Mouse (Mus musculus): Measurements from ENCODE around the gene Cmtm3. TPM values are rescaled to one million over a fixed set of nuclear protein-coding genes. Genes with fewer than 3 reads are reported as not detected.
"Not testable (repeated sequence)": the region's sequence is repeated elsewhere in the genome, so short reads cannot be mapped to it uniquely, and the experiment has no call there.

The Cmtm3 gene
- polyA plus RNA-seq, 1 experiment from 2014 or later: 44.2 TPM

DNA sequence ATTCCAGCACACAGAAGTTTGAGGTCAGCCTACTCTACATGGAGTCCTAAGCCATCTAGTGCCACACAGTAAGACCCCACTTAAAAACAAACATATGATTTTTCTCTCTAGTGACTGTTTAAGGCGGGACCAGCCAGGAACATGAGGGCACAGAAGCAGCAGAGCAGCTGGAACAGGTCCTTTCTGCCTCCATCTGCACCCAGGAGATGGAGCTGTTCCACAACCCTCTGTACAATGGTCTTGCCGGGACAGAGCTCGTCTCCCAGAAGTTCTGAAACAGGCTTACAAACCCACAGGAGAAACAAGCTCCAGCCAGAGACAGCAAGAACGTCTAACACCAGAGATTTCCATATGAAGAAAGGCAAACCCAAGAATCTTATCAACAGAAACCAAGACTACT, 25.9 kb upstream of the Cmtm3 start:
- no peak for ATAC-seq
- no peaks in the 10 kb centered on the region for H3K36me3 ChIP-seq (ENCODE audit: control insufficient read depth, insufficient read depth, low read length)
- H3K4me3 ChIP-seq (ENCODE audit: low read length): no peak overlapping the region
- no peak overlapping the region for H3K9ac ChIP-seq (ENCODE audit: low read depth, low read length)
- H3K4me2 ChIP-seq (ENCODE audit: low read length): no peak overlapping the region
- H3K4me1 ChIP-seq (ENCODE audit: control insufficient read depth, insufficient read depth, low read depth, low read length): no peaks in the 10 kb centered on the region
- H3K27me3 ChIP-seq (replicated peaks; ENCODE audit: control insufficient read depth, insufficient read depth, low read length): no peaks in the 10 kb centered on the region
- H3K27ac ChIP-seq (ENCODE audit: low read depth, low read length): no peak overlapping the region
- WGBS: 79% methylated on average over 4 of the region's 4 CpGs
- no peaks in the 10 kb centered on the region for H3K9me3 ChIP-seq (ENCODE audit: control insufficient read depth, low read length)

DNA sequence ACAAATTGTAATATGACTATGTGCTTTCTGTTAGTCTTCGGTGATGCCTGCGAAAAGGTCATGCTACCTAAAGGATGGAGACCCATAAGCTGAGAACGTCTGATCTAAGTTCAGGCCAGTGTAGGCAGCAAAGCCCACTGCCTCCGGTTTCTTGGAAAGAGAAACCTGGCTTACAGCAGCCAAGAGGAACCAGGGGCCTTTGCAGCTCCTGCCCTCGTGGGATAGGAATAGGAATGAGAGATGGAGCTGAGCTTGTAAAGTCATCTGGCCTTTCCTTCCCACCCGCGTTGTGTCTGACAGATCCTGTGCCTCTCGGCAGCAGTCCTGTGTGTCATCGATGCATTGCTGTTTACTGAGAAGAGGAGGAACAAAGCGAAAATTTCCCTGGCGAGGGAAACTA, 17.9 kb upstream of the Cmtm3 start, which contains the start of gene Gm11020:
Gene Gm11020, plus strand, starts transcription at position 301 of the 400 bp plus-strand sequence.
- H3K9me3 ChIP-seq (ENCODE audit: control insufficient read depth, low read length); H3K4me2 ChIP-seq (ENCODE audit: low read length); H3K27ac ChIP-seq (ENCODE audit: low read depth, low read length); H3K4me1 ChIP-seq (ENCODE audit: control insufficient read depth, insufficient read depth, low read depth, low read length); H3K9ac ChIP-seq (ENCODE audit: low read depth, low read length); H3K4me3 ChIP-seq (ENCODE audit: low read length); H3K36me3 ChIP-seq (ENCODE audit: control insufficient read depth, insufficient read depth, low read length); ATAC-seq; H3K27me3 ChIP-seq (replicated peaks; ENCODE audit: control insufficient read depth, insufficient read depth, low read length): not testable (repeated sequence)
- WGBS: 91% methylated on average over 9 of the region's 11 CpGs

DNA sequence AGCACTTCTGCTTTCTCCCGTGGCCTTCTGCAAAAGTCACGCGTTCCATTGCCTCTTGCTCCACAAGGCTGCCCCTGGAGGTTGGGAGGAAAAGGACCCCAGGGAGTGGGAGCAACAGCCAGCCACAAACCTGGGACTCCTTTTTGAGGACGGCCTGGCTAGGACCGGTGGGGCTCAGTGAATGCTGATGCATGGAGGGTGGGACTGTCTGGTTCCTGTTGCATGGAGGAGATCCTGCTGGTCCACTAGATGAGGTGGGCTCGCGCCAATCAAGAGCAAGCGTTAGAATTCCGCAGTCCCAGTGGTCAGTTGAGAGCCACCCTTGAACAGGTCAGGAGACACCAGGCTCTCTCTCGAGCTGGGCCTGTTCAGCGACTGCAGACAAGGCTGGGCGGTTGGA, 17.3 kb upstream of the Cmtm3 start, which contains the start of gene Cmtm2b:
Gene Cmtm2b, plus strand, starts transcription at position 301 of the 400 bp plus-strand sequence.
- not testable (repeated sequence) for H3K9ac ChIP-seq (ENCODE audit: low read depth, low read length); H3K36me3 ChIP-seq (ENCODE audit: control insufficient read depth, insufficient read depth, low read length); H3K4me2 ChIP-seq (ENCODE audit: low read length); H3K4me1 ChIP-seq (ENCODE audit: control insufficient read depth, insufficient read depth, low read depth, low read length); H3K27ac ChIP-seq (ENCODE audit: low read depth, low read length); H3K4me3 ChIP-seq (ENCODE audit: low read length); ATAC-seq; H3K9me3 ChIP-seq (ENCODE audit: control insufficient read depth, low read length); H3K27me3 ChIP-seq (replicated peaks; ENCODE audit: control insufficient read depth, insufficient read depth, low read length)
- 88% methylated on average over 10 of the region's 12 CpGs for WGBS

DNA sequence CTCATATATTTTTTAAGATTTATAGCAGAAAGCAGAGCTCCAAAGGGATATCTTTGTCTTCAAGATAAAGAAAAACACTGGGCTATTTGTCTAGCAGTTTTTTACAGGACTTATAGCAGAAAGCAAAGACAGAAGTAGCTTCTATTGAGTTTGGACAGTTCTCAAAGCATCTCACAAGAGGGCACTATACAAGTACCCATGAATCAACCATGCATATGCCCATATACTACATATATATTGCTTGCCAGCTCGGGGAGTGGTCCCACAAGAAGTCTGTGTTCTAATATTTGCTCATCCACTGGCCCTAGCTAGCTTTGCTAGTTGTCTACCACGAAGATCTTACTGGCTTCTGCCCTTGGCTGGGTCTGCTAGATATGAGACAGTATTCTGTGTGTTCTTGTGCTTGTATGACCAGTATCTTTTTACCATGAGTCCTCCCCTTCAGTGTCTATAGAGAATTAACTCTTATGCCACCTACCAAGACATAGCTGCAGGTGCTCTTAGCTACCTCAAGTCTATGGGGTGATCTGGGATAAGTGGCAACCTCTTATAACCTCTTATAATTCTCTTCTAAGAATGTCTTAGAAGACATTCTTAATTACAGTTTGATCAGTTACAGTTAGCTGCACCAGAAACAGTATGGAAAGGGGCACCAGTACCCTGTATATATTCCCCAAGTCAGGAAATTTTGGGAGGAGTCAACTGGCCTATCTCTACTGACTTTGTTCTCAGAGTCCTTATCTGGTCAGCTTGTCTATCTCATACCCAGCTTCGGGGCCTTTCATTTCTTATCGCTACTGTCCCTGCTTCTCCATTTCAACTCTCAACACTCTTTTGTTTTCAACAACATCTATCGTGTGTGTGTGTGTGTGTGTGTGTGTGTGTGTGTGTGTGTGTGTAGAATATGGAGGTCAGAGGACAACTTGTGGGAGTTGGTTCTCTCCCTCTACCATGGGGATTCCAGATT, 6.3 kb upstream of the Cmtm3 start:
- ATAC-seq: no peak
- Histone ChIP-seq H3K27ac (ENCODE audit: low read depth, low read length) (no peak overlapping the region), H3K9ac (ENCODE audit: low read depth, low read length) (no peak overlapping the region), H3K36me3 (ENCODE audit: control insufficient read depth, insufficient read depth, low read length) (no peaks in the 10 kb centered on the region), H3K4me1 (ENCODE audit: control insufficient read depth, insufficient read depth, low read depth, low read length) (no peaks in the 10 kb centered on the region), H3K27me3 (replicated peaks; ENCODE audit: control insufficient read depth, insufficient read depth, low read length) (no peaks in the 10 kb centered on the region), H3K9me3 (ENCODE audit: control insufficient read depth, low read length) (no peaks in the 10 kb centered on the region; the same call in 1 of the 2 replicates), H3K4me3 (ENCODE audit: low read length) (no peak overlapping the region), H3K4me2 (ENCODE audit: low read length) (no peak overlapping the region)
- 81% methylated on average over 5 of the region's 5 CpGs for WGBS

DNA sequence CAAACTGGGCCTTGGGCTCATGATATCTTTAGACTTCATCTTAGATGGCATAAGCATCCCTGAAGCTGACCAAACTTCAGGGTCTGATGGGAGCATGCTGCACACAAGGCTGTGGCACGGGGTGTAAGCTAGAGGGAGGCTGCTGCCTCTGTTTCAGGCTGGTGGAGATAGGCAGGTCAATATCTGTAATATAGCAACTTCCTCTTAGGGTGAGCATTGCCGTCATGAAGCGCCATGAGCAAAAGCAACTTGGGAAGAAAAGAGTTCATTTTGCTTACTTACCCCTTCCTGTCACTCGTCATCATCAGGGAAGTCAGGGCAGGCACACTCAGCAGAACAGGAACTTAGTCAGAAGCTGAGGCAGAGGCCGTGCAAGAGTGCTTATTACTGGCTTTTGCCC, 5.4 kb upstream of the Cmtm3 start:
- H3K4me3 ChIP-seq (ENCODE audit: low read length): no peak overlapping the region
- no peaks in the 10 kb centered on the region for H3K36me3 ChIP-seq (ENCODE audit: control insufficient read depth, insufficient read depth, low read length)
- no peak overlapping the region for H3K27ac ChIP-seq (ENCODE audit: low read depth, low read length)
- ATAC-seq: no peak
- no peaks in the 10 kb centered on the region; the same call in 1 of the 2 replicates for H3K9me3 ChIP-seq (ENCODE audit: control insufficient read depth, low read length)
- H3K27me3 ChIP-seq (replicated peaks; ENCODE audit: control insufficient read depth, insufficient read depth, low read length): no peaks in the 10 kb centered on the region
- no peak overlapping the region for H3K9ac ChIP-seq (ENCODE audit: low read depth, low read length)
- WGBS: 84% methylated on average over 5 of the region's 5 CpGs
- no peaks in the 10 kb centered on the region for H3K4me1 ChIP-seq (ENCODE audit: control insufficient read depth, insufficient read depth, low read depth, low read length)
- no peak overlapping the region for H3K4me2 ChIP-seq (ENCODE audit: low read length)

DNA sequence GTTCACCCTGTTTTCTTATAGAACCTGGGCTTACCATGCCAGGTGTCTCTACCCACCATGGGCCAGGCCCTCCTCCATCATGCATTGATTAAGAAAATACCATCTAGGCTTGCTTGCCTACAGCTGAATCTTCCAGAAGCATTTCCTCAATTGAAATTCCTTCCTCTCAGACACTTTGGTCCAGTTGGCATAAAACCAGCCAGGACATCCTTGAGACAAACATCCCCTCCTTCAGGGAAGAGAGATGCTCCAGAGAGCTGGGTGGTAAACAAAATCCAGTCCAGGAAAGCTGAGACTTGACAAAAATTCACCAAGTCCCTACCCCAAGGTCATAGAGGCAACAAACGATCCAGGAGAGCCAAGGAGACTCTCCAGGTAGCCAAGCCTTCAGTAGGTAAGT, 5.0 kb upstream of the Cmtm3 start:
- ATAC-seq: no peak
- no peak overlapping the region for H3K4me3 ChIP-seq (ENCODE audit: low read length)
- no peak overlapping the region for H3K9ac ChIP-seq (ENCODE audit: low read depth, low read length)
- H3K36me3 ChIP-seq (ENCODE audit: control insufficient read depth, insufficient read depth, low read length): no peaks in the 10 kb centered on the region
- H3K27ac ChIP-seq (ENCODE audit: low read depth, low read length): no peak overlapping the region
- no peak overlapping the region for H3K4me2 ChIP-seq (ENCODE audit: low read length)
- no peaks in the 10 kb centered on the region for H3K4me1 ChIP-seq (ENCODE audit: control insufficient read depth, insufficient read depth, low read depth, low read length)
- no peaks in the 10 kb centered on the region; the same call in 1 of the 2 replicates for H3K9me3 ChIP-seq (ENCODE audit: control insufficient read depth, low read length)
- 80% methylated on average over 1 of the region's 1 CpGs for WGBS
- no peaks in the 10 kb centered on the region for H3K27me3 ChIP-seq (replicated peaks; ENCODE audit: control insufficient read depth, insufficient read depth, low read length)

DNA sequence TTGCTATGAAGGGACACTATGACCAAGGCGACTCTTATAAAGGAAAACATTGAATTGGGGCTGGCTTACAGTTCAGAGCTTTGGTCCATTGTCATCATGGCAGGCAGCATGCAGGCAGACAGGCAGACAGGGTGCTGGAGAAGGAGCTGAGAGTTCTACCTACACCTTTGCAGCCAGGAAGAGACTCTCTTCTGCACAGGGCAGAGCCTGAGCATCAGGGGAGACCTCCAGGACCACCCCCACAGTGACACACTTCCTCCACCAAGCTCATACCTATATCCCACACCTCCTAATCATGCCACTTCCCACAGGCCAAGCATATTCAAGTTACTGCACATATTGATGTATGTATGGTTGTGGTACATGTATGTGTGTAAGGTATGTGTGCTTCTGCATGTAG, 2.4 kb upstream of the Cmtm3 start:
- WGBS: 61% methylated on average over 1 of the region's 1 CpGs

DNA sequence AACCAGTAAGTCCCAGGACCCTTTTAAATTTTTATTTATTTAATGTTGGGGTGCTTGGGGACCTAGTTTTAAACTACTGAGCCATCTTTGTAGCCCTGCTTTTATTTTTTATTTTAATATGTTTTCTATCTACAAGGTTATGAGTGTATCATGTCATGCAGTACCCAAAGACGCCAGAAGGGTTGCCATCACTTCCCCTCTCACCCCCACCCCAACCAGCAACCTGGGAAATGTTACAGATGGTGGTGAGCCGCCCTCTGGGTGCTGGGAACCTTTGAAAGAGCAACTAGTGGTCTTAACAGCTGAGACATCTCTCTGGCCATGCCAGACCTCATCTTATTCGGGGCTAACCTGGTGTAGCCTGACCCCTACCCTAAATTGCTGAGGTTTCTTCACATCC, 1.3 kb upstream of the Cmtm3 start:
- H3K4me3 ChIP-seq (ENCODE audit: low read length): no peak overlapping the region

More for the DNA sequence above, 2.4 kb upstream of the Cmtm3 start:
- H3K4me2 ChIP-seq (ENCODE audit: low read length): no peak overlapping the region
- peaks cover 5% of the 10 kb centered on the region; the same call in 1 of the 2 replicates for H3K4me1 ChIP-seq (ENCODE audit: control insufficient read depth, insufficient read depth, low read depth, low read length)
- H3K9ac ChIP-seq (ENCODE audit: low read depth, low read length): no peak overlapping the region
- no peak overlapping the region for H3K27ac ChIP-seq (ENCODE audit: low read depth, low read length)
- H3K36me3 ChIP-seq (ENCODE audit: control insufficient read depth, insufficient read depth, low read length): no peaks in the 10 kb centered on the region
- H3K9me3 ChIP-seq (ENCODE audit: control insufficient read depth, low read length): no peaks in the 10 kb centered on the region; the same call in 1 of the 2 replicates
- H3K4me3 ChIP-seq (ENCODE audit: low read length): no peak overlapping the region
- ATAC-seq: no peak
- H3K27me3 ChIP-seq (replicated peaks; ENCODE audit: control insufficient read depth, insufficient read depth, low read length): no peaks in the 10 kb centered on the region

DNA sequence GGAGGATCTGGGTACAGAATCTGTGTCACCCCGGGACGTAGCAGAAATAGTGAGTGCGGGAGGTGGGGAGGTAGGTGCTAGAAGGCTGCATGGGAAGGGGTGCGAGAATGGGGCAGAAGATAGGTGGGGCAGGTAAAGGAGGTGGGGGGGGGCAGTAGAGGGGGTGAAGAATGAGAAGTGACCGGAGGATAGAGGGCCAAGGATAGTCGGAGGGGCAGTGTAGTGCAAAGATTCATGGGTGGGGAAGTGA, 698 bp downstream of the Cmtm3 start:
- Histone ChIP-seq H3K4me2 (ENCODE audit: low read length) (peak overlapping the region; percentile 85), H3K4me1 (ENCODE audit: control insufficient read depth, insufficient read depth, low read depth, low read length) (peaks cover 5% of the 10 kb centered on the region; the same call in 1 of the 2 replicates), H3K27ac (ENCODE audit: low read depth, low read length) (peak overlapping the region; percentile 59; the same call in 1 of the 2 replicates), H3K27me3 (replicated peaks; ENCODE audit: control insufficient read depth, insufficient read depth, low read length) (no peaks in the 10 kb centered on the region), H3K9ac (ENCODE audit: low read depth, low read length) (peak overlapping the region; percentile 85), H3K4me3 (ENCODE audit: low read length) (peak overlapping the region; percentile 61), H3K36me3 (ENCODE audit: control insufficient read depth, insufficient read depth, low read length) (no peaks in the 10 kb centered on the region), H3K9me3 (ENCODE audit: control insufficient read depth, low read length) (no peaks in the 10 kb centered on the region; the same call in 1 of the 2 replicates)
- peak; percentile 10; the same call in 1 of the 2 replicates for ATAC-seq
- 3% methylated on average over 6 of the region's 6 CpGs for WGBS

More for the DNA sequence above, 1.3 kb upstream of the Cmtm3 start:
- H3K36me3 ChIP-seq (ENCODE audit: control insufficient read depth, insufficient read depth, low read length): no peaks in the 10 kb centered on the region
- no peaks in the 10 kb centered on the region for H3K27me3 ChIP-seq (replicated peaks; ENCODE audit: control insufficient read depth, insufficient read depth, low read length)
- no peak overlapping the region for H3K9ac ChIP-seq (ENCODE audit: low read depth, low read length)
- no peaks in the 10 kb centered on the region; the same call in 1 of the 2 replicates for H3K9me3 ChIP-seq (ENCODE audit: control insufficient read depth, low read length)
- H3K27ac ChIP-seq (ENCODE audit: low read depth, low read length): no peak overlapping the region
- peaks cover 5% of the 10 kb centered on the region; the same call in 1 of the 2 replicates for H3K4me1 ChIP-seq (ENCODE audit: control insufficient read depth, insufficient read depth, low read depth, low read length)
- ATAC-seq: no peak
- H3K4me2 ChIP-seq (ENCODE audit: low read length): no peak overlapping the region
- 51% methylated on average over 3 of the region's 3 CpGs for WGBS

Measured in hindbrain, embryonic 16.5 days (tissue).